Mouse (Mus musculus): Measurements from ENCODE around the gene Cfap65.

DNA sequence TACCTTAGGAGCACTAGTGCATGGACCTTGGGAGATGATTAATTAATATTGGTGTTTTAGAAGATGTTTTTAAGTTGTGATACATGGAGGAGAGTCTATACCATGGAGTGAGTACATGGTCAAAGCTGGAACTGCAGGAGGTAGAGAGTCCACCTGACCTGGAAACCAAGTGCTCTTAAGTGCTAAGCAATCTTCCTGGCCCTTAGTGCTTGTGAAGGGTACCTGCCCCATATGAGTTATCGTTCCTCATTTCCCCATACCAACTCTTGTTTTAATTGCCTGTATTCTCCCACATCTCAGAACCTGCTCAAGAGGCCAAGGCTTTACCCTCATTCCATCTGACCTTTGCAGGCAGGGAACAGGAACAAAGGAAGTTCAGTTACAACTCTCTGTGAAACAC, 40.5 kb upstream of the Cfap65 start:
- TF ChIP-seq POLR2A (IDR thresholded peaks at IDR 0.05; ENCODE audit: low read depth, low read length) (no peak), CTCF (IDR thresholded peaks at IDR 0.05; ENCODE audit: extremely low read depth, insufficient read depth, insufficient read length, insufficient replicate concordance) (no peak)

All from spleen, adult 2 months (tissue).